Mouse (Mus musculus) brain, adult 2 months (tissue): Measurements from ENCODE around the gene Orc5.
"Not testable (repeated sequence)": the region's sequence is repeated elsewhere in the genome, so short reads cannot be mapped to it uniquely, and the experiment has no call there.

ENCODE experiments used
- DNase-seq: peaks from one replicate; pipeline ENCODE4 v3.0.0; 2011; ENCODE audit warnings: low read depth, low spot score

Gene Orc5

GRCm38 (mm10) chr5:22536695-22537094, 13.5 kb downstream of the Orc5 start:
- DNase-seq, result no peak

DNA sequence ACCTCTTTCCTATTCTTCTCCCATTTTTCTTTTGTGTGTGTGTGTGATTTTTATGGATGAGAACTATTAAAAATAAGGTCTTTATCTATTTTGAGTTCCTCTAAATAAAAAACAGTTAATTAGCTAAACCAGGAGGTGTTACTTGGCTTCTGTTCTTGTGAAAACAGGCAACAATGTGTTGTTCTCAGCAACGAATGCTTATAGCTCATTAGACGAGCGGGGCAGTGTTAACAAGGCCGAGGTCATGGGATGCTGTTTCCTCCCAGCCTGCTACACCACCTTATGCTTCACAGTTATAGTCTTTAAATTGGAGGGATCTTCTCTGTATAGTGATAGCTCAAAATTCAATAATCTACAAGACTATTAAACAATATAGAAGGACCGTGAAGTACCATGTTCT, 17.7 kb downstream of the Orc5 start:
- DNase-seq, result no peak

DNA sequence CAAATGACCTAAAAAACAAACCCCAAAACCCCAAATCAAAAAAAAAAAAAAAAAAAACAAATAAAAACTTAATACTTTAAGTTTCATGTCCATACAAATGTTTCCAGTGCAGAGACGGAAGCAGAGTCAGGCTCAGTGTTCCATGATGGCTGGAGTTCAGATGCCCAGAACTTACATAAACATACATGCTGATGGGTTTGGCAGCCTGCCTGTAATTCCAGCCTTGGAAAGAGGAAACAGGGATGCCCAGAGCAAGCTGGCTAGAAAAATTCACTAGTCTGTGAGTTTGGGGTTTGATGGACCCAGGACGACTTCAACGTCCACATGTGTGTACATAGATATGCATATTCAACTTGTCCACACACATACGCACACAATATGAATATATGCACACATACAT, 27.6 kb downstream of the Orc5 start:
- DNase-seq, result peak; percentile 84

DNA sequence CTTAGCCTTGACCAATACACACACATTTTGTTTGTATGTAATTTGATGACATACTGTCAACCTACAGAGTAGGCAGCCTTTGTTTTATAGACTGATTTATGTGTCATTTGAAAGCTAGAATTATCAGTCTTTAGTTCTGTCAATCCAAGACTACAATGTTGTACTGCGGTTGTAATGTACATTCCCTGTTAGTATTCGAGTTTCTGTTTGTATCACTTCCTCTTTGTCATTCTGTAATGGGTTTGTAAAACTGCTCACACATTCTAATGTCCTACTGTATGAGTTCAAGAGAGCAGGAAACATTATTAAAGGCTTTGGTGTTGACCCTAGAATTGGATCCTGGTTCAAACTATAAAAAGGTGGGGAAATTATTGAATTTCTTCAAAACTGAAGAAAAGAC, 30.5 kb downstream of the Orc5 start:
- no peak for DNase-seq

GRCm38 (mm10) chr5:22515745-22516144, 34.5 kb downstream of the Orc5 start:
- DNase-seq, result peak; percentile 47

GRCm38 (mm10) chr5:22514231-22514630, 36.0 kb downstream of the Orc5 start:
- DNase-seq, result not testable (repeated sequence)

DNA sequence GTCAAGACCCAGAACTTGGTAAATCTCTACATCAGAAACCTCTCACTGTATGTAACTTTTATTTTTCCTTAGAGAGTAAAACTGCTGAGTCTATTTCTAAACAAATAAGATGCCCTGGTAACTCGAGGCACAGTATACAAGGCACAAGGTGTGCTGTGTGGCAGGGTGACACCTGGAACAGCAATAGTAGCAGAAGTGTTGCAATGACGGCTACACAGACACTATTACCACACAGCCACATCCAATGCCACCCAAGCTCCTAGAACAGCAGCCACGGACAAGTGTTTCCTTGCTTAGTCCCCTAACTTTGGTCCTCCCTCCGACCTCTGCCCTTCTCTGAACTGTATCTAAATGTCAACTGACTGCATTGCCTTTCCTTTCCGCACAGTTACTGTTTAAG, 37.6 kb downstream of the Orc5 start:
- not testable (repeated sequence) for DNase-seq

GRCm38 (mm10) chr5:22511824-22512223, 38.4 kb downstream of the Orc5 start:
- DNase-seq, result peak; percentile 74

DNA sequence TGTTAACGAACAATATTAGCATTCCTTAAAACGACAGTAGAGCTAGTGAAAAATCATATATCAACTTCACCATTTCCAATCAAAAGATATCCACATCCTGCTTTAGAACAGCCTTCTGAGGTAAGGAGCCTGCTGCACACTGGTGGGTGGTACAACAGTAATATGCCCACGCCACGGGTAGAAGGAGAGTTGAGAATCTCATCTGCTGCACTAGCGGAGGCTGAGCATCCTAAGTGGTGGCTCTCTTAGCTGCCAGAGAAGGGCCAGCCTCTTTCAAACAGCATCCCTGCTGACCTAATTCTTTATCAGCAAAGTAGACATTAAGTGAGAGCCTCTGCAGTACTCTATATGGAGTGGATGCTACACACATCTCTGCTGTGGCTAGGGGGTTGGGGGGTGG, 41.7 kb downstream of the Orc5 start:
- DNase-seq, result peak; percentile 63

DNA sequence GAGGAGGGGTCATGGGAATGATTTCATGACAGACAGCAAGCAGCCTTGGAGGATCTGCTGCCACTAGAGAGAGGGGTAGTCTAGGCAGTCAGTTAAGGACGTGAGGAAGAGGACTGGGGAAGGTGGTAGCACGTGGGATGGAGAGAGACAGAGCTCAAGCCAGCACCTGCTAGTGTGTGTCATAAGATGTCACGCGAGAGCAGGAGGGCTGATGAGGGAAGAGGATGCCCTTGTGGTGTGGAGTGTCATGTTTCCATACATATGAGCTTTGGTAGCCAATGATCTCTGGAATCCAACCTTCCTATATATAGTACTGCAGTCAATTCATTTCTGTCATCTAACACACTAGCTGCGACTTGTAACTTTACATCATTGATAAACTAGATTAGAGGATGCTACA, 50.8 kb downstream of the Orc5 start:
- DNase-seq, result no peak

DNA sequence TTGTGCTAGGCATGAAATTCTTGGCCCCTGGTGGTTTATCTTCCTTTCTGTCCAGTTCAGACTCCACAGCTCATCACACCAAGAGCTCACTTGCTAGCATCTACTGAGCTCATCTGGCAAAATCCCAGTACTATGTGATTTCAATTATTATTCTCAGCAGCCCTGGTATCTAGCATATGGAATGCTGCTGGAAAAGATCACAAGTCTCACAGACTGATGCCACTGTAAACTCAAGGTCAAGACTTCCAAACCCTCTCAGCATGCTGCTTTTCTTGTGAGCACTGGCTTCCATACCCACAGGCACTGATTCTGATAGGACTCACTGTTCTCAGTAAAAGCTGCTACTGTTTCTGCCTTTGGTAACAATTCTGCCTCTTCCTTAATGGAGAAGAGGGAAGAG, 59.1 kb downstream of the Orc5 start:
- peak; percentile 78 for DNase-seq

GRCm38 (mm10) chr5:22489091-22489490, 61.1 kb downstream of the Orc5 start:
- peak; percentile 34 for DNase-seq

DNA sequence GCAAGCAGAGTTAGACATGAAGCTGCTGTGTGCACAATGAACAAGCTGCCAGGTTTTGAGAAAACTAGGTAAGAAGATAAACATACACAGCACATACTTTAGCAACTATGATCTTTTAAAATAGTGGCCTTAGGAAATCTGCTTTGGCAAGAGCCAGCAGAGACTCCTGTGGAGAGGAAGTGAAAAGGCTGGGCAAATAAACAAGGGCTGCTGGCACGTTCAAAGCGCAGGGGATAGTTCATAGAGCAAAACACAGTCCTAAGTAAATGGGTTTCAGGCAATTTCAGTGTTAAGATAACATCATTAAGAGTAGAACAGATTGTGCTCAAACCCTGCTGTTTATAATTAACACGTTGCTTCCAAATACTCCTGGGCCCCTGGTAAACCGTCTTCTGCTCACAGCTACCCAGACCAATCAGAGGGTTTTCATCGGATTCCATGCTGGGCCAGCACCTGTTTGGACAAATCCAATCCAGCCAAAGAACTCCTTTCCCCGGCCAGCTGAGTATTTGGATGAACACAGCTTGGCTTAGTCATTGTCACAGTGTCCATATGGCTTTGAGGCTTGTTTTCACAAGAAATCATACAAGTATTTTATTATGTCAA, 63.5 kb downstream of the Orc5 start:
- DNase-seq, result peak; percentile 99

DNA sequence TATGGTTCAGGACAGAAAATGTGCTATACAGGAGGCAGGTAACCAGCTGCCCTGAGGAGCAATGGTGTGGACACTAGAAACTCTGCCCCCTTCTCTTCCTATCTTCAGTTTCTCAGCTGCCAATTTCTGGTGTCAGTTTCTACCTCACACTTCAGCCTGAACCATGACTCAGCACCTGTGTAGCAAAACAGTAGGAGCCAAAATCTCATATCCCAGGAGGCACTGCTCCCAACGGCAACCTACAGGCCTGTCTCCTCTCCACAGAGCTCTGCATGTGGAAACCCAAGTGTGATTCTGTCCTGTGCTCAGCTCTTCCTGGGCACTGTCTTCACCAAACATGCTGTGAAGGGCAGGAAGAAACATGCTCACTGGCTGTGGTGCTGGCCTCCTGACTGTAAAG, 64.5 kb downstream of the Orc5 start:
- peak; percentile 59 for DNase-seq

- no peak for DNase-seq
These were observed 67.7 kb downstream of the Orc5 start for GRCm38 (mm10) chr5:22482567-22482966.

DNA sequence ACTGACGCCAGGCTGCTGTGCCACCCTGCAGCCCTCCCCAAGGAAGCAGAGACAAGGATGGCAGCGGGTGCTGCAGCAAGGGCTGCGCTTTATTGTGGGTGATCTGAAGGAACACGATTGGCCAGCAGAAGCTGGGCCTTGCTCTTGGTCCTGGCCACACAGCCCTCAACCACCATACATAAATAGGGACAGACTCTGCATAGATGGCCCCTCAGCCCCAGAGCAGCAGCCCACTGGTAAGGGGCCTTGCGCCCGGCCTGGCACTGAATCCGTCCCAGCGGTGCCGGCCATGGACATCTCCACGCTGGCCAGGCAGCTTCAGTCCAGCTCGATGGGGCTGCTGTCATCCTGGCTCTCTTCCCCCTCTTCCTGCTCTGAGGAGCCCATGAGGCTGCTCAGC, 77.8 kb downstream of the Orc5 start:
- not testable (repeated sequence) for DNase-seq

- DNase-seq, result no peak
These were observed 79.0 kb downstream of the Orc5 start for GRCm38 (mm10) chr5:22471243-22471642.

- no peak for DNase-seq
These were observed 97.2 kb downstream of the Orc5 start for GRCm38 (mm10) chr5:22452871-22453661.

DNA sequence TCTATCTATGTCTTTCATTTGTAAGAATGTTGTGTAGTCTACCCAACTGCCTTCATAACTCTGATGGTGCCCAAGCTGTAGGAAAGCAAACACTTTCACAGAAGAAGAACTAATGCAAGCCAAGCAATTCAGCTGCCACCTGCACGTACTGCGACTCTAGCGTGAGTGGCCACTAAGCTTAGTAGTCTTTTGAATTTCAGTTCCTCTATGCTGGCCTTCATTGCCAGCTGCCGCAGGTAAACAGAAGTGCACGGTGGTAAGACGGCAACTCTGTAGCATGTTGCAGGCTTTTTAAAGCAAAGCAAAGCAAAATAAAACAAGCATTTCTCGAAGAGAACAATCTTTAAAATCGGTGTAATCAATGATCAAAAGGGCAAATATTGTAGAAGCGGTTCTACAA, 97.8 kb downstream of the Orc5 start:
- no peak for DNase-seq

- DNase-seq, result peak; percentile 5
These were observed 98.5 kb downstream of the Orc5 start for GRCm38 (mm10) chr5:22451764-22452163.

GRCm38 (mm10) chr5:22449492-22449891, 100.7 kb downstream of the Orc5 start:
- no peak for DNase-seq
